Mouse (Mus musculus) MN1 (cell line): ENCODE data around the gene Esr2.
"Not testable (repeated sequence)": the region's sequence is repeated elsewhere in the genome, so short reads cannot be mapped to it uniquely, and the experiment has no call there.

ENCODE experiments used
- DNase-seq: peaks from one replicate; pipeline ENCODE4 v3.0.0-alpha.2; 2016; ENCODE audit warnings: low spot score

The Esr2 gene

DNA sequence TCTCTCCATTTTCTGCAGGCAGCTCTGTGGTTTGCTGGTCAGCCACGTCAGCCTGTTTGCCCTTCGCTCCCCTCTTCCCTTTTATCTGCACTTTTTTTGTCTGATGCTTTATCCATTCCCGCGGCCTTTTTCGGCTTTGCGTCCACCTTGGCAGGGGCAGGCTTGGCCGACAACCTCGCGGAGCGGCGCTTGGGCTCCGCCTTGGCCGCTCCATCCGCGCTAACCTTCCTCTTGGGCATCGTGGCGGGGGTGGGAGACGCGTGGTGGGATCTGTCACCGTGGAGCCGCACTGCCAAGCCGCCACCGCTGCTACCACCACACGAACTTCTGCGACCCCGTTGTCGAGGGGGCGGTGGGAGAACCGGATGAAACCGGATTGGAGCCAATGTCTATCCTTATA is 24.7 kb downstream of the Esr2 start:
- DNase-seq, result peak; percentile 23

- DNase-seq, result no peak
These were observed 40.4 kb downstream of the Esr2 start for GRCm38 (mm10) chr12:76136701-76137100.

DNA sequence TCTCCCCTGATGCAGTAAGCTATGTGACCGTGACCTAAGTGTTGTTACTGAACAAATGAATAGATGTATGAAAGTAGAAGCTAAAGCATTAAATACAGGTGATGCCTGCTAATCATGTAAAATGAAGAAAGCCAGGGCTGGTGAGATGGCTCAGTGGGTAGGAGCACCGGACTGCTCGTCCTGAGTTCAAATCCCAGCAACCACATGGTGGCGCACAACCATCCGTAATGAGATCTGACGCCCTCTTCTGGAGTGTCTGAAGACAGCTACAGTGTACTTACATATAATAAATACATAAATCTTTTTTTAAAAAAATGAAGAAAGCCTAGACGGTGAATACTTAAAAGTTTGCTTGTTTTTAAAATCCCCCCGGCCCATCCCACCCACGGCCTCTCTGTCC is 44.0 kb downstream of the Esr2 start:
- DNase-seq, result not testable (repeated sequence)

DNA sequence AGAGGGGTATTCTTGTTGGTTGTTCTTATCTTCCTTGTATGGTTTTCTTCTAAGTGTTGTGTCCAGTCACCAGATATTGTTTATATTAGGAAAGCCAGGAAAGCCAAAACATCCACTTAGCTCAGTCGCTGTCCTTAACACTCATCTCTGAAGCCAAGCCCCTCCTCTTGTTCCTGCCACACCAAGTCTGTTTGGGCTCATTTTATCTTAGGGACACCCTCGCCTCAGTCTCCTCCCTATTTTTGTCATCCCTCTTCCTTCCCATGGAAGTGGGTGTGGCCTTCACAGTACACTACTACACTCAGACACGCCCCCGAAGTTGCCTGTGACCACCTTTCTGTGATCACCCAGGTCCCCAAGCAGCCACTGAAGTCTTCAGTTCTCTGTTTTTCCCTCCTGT is 44.5 kb downstream of the Esr2 start:
- no peak for DNase-seq

DNA sequence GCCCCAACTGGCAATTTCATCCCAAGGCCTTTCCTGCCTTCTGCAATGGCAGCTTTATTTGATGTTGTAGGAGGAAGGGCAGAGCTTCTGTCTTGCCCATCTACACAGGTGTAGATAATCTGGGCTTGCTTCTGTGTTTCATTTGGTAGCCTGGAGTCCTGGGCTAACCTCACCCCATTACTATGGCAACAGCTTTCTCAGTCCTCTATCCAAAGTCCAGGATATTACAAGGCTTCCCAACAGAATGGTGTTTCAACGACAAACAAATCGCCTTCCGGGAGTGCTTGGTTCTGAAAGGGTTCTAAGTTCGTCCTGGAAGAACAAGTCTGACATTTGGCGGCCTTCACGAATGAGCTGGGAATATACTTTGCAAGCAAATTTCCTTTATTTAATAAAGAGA is 46.2 kb downstream of the Esr2 start:
- DNase-seq, result no peak

DNA sequence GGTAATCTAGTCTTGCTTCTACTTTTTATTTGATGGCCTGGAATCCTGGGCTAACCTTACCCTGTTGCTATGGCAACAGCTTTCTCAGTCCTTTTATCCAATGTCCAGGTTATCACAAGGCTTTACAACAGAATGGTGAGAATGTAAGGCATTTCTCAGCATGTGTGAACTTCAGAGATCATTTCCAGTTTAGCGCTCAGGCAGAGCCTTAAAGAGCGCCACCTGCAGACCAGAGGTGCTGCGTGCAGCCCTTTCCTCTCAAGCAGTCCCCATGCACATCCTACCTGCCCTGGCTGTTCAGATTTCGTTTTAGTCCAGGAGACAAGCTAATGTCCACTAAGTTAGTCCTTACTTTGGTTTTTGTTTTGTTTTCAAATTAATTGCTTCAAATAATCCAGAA is 46.8 kb downstream of the Esr2 start:
- DNase-seq, result no peak

- no peak for DNase-seq
These were observed 48.2 kb downstream of the Esr2 start for GRCm38 (mm10) chr12:76128831-76129230.

DNA sequence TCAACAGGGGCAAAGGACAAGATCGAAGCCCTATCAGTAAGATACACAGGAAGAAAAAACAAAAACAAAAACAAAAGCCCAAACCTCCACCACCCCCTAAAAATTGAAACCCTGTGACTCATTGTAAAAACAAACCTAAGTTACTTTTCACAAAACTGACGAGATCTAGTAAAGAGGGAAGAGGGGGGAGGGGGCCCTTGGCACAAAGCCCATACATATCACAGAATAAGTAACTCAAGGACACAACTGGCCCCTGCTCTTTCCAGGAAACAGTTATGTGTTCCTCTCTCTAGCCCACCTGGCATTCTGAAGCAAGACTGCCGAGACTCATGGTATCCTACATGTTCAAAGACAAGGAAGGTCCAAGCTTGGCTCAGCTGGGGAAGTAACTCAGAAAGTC is 48.8 kb downstream of the Esr2 start:
- no peak for DNase-seq

GRCm38 (mm10) chr12:76123223-76123622 is 53.8 kb downstream of the Esr2 start:
- no peak for DNase-seq

GRCm38 (mm10) chr12:76117632-76118153 is 59.4 kb downstream of the Esr2 start:
- DNase-seq, result no peak

DNA sequence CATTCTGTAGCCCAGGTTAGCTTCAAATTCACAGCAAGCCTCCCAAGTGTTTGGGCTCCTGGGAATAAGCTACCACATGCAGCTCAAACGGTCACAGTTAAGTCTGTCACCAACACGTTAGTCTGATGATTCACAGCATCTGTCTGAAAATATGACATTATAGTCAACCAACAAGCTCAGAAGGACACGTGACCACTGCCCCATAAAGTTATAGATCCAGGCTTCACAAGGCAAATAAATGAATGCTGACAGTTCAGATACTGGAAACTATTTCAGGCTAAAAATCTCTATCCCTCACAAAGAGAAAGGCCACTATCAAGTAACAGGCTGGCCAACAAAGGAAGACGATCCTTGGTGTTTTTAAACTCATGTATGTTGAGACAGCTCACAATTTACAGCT is 60.5 kb downstream of the Esr2 start:
- DNase-seq, result no peak

GRCm38 (mm10) chr12:76111046-76111445 is 66.0 kb downstream of the Esr2 start:
- DNase-seq, result no peak

DNA sequence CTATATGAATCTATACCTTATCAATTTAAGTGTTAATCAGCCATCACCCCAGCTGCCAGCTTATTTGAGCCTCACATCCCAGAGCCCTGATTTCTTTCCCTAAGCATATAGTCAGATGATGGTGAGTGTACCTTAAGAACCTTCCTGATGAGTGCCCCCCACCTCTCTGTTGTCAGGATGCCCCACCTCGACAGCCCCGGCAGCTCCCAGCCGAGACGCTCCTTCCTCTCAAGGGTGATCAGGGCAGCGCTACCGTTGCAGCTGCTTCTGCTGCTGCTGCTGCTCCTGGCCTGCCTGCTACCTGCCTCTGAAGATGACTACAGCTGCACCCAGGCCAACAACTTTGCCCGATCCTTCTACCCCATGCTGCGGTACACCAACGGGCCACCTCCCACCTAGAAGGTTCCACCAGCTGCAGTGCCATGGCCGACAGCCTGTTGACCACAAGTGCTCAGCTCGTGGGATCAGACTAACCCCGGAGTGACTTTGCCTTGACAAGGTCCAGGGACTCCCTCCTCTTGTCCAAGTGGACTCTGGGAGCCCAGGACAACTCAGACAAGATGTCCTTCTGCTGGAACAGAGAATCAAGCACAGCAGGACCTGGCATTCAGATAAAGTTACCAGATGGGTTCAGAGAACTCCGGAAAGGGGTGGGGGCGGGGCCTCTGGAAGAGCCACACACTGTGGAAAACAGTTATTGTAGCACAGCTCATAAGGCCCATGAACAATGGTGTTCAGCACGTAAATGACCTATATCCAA is 67.2 kb downstream of the Esr2 start:
- DNase-seq, result no peak

GRCm38 (mm10) chr12:76104596-76105351 is 72.3 kb downstream of the Esr2 start:
- DNase-seq, result no peak

DNA sequence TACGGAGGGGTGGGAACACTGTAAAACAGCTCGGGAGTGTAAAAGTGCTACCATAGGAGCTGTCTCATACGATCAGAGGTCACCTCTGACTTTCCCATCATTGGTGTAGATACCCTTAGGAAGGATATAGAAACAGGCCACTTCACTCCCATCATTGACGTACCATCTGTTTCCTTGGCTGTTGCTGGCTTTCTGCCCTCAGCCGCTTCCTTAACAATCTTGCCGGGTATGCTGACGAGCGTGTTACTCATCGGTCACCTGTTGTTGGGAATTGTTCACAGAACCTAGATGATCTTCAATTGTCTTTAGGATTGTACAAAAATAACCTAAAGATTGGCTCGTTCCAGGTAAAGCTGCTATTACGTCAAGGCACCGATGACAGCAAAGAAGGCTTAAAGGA is 74.4 kb downstream of the Esr2 start:
- no peak for DNase-seq

- no peak for DNase-seq
These were observed 81.7 kb downstream of the Esr2 start for GRCm38 (mm10) chr12:76095117-76096035.

- DNase-seq, result no peak
These were observed 83.2 kb downstream of the Esr2 start for GRCm38 (mm10) chr12:76093613-76094588.

DNA sequence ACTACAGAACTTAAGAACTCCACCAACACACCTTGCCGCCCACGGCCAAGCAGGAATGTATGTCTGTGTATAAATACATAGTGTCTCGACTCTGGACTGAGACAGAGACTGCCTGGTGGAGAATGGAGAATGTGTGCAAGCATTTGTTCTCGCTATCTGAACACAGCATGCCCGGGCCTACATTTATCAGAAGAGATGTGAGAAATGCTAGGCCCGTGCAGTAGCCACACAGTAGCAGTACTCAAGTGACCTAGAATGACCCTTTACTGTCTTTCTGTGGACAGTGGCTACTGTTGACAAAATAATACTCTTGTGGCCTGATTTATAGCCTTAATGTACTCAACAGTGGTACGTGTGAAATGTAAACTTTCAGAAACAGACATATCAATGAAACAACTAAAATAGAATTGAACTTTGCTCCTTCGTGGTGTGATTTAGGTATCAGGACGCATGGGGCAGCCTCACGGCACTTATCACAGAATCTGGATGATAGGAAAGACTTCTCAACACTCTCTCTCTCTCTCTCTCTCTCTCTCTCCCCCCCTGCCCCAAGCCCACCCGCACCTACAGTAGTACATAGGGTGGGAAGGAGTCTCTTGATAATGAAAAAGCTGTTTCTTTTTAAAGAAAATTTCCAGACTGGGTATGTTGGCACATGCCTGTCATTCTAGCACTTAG is 84.1 kb downstream of the Esr2 start:
- no peak for DNase-seq

GRCm38 (mm10) chr12:76087025-76087424 is 90.0 kb downstream of the Esr2 start:
- no peak for DNase-seq
